Mouse (Mus musculus) spleen, postnatal 0 days (tissue): ENCODE data around the gene Muc16. TPM values are rescaled to one million over a fixed set of nuclear protein-coding genes. Genes with fewer than 3 reads are reported as not detected.

Experiments
- polyA plus RNA-seq: library from polyadenylated mRNA; unstranded; fragments of >200 nt; fragmentation: Nextera tagmentation; extraction: Ambion mirVana; gene quantifications from 2 replicates; pipeline ENCODE4 v1.2.1, GENCODE M21; 2015

Muc16 gene
- polyA plus RNA-seq = 1.8 and 3.1 TPM in 2 replicates

GRCm38 (mm10) chr9:18674480-18675154 is at the start of gene Muc16:
TSS of gene Muc16 (minus strand) at chr9:18674530.

DNA sequence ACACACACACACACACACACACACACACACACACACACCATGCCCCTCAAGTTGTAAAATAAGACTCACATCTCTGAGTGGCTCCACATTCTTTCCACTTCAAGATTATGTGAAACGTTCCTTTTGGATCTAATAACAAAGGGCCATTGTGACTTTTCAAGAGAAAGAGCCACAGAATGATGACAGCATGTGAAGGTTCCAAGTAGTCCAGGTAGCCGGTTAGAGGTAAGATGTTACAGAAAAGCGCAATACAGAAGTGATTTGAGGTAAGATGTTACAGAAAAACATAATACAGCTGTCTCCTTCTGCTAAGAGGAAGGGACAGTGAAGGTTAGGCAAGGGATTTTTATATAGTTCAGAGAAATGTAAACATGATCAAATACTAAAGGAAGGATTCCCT is 196.2 kb downstream of the Muc16 start, which contains the start of the genes Zfp558 and Mbd3l1:
Gene Zfp558, minus strand, starts transcription at position 101 of the 400 bp plus-strand sequence.
Gene Mbd3l1, plus strand, starts transcription at position 192 of the 400 bp plus-strand sequence.

Other genes starting within 250 kb of the Muc16 start
- gene Mbd3l2, start 243.9 kb downstream of the Muc16 start, polyA plus RNA-seq = not detected in 2 replicates
- 0.75 and 0.91 TPM in 2 replicates for gene Zfp558, start 196.3 kb downstream of the Muc16 start, polyA plus RNA-seq
- gene Mbd3l1, start 196.2 kb downstream of the Muc16 start, polyA plus RNA-seq = not detected in 2 replicates
- gene Olfr24, start 89.5 kb upstream of the Muc16 start, polyA plus RNA-seq = not detected in 2 replicates
- gene Olfr828, start 145.0 kb upstream of the Muc16 start, polyA plus RNA-seq = not detected in 2 replicates
- not detected in 2 replicates for gene Olfr829, start 180.4 kb upstream of the Muc16 start, polyA plus RNA-seq
- not detected in 2 replicates for gene Olfr830, start 200.2 kb upstream of the Muc16 start, polyA plus RNA-seq